Mouse (Mus musculus) intestine, embryonic 16.5 days (tissue): ENCODE data around the gene Lpin2. TPM values are rescaled to one million over a fixed set of nuclear protein-coding genes. Genes with fewer than 3 reads are reported as not detected.

Source experiments
- ATAC-seq: fragments of 200-750 bp; cut with Nextera tagmentation; 2 replicates; pipeline ENCODE4 v1.8.0; 2017; ENCODE audit warnings: moderate TSS enrichment, moderate library complexity
- H3K27ac ChIP-seq: fragments of 300-500 bp; sonication (generic); 2 replicates; pipeline ENCODE4 v1.5.1; 2014; ENCODE audit warnings: mild to moderate bottlenecking, low read length
- H3K27me3 ChIP-seq: fragments of 300-500 bp; sonication (generic); replicated peaks from 2 replicates; pipeline ENCODE4 v1.6.1; 2014; ENCODE audit warnings: low read length, control low read depth, mixed read lengths; ENCODE audit not compliant: control insufficient read depth, insufficient read depth
- H3K36me3 ChIP-seq: fragments of 300-500 bp; sonication (generic); 2 replicates; pipeline ENCODE4 v1.6.1; 2014; ENCODE audit warnings: low read length, control low read depth; ENCODE audit not compliant: control insufficient read depth, insufficient read depth
- H3K4me1 ChIP-seq: fragments of 300-500 bp; sonication (generic); 2 replicates; pipeline ENCODE4 v1.6.1; 2014; ENCODE audit warnings: low read length, control low read depth, mixed read lengths; ENCODE audit not compliant: control insufficient read depth, insufficient read depth
- H3K4me2 ChIP-seq: fragments of 300-500 bp; sonication (generic); 2 replicates; pipeline ENCODE4 v1.6.1; 2014; ENCODE audit warnings: low read depth, low read length, control low read depth
- H3K4me3 ChIP-seq: fragments of 300-500 bp; sonication (generic); 2 replicates; pipeline ENCODE4 v1.5.1; 2014; ENCODE audit warnings: mild to moderate bottlenecking, low read length
- H3K9ac ChIP-seq: fragments of 300-500 bp; sonication (generic); 2 replicates; pipeline ENCODE4 v1.6.1; 2014; ENCODE audit warnings: low read depth, low read length
- H3K9me3 ChIP-seq: fragments of 300-500 bp; sonication (generic); 2 replicates; pipeline ENCODE4 v1.6.1; 2016; ENCODE audit warnings: low read length, control low read depth; ENCODE audit not compliant: control insufficient read depth
- WGBS: fragments of 180-500 bp; shearing (Covaris S2); extraction: QIAGEN DNeasy Blood & Tissue Kit; methylation state at CpG from one replicate; pipeline ENCODE4 v1.1.7; 2014; 5-methylcytosine and 5-hydroxymethylcytosine counted together
- polyA plus RNA-seq: library from polyadenylated mRNA; unstranded; fragments of >200 nt; fragmentation: Nextera tagmentation; extraction: Ambion mirVana; gene quantifications from 2 replicates; pipeline ENCODE4 v1.2.1, GENCODE M21; 2015

Gene Lpin2
- polyA plus RNA-seq, 1 experiment from 2014 or later: 22.7 TPM

DNA sequence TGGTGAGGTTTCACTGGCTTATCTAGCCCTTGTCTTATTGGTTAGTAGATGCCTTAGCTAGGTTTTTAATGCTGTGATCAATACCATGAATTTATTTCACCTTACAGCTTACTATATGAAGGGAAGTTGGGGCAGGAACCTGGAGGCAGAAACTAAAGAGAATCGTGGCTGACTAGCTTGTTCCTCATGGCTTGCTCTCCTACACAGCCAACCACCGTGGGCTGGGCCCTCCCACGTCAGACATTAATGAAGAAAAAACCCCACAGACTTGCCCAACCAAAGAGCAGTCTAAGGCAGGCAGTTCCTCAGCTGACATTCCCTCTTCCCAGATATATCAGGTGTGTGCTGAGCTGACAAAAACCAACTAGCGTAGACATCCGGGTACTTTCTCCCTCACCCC, 41.3 kb downstream of the Lpin2 start:
- no peak for ATAC-seq
- 80% methylated on average over 5 of the region's 5 CpGs for WGBS
- Histone ChIP-seq H3K27me3 (no peaks in the 10 kb centered on the region), H3K4me2 (no peak overlapping the region), H3K4me3 (no peak overlapping the region), H3K4me1 (no peaks in the 10 kb centered on the region), H3K9ac (no peak overlapping the region), H3K27ac (no peak overlapping the region), H3K9me3 (no peaks in the 10 kb centered on the region), H3K36me3 (no peaks in the 10 kb centered on the region)

GRCm38 (mm10) chr17:71224521-71224920, 42.2 kb downstream of the Lpin2 start:
- Histone ChIP-seq H3K4me3 (no peak overlapping the region), H3K4me2 (no peak overlapping the region), H3K4me1 (no peaks in the 10 kb centered on the region), H3K9ac (no peak overlapping the region), H3K9me3 (no peaks in the 10 kb centered on the region), H3K27ac (no peak overlapping the region), H3K27me3 (no peaks in the 10 kb centered on the region), H3K36me3 (no peaks in the 10 kb centered on the region)
- no peak for ATAC-seq
- WGBS: 63% methylated on average over 2 of the region's 2 CpGs

- no peaks in the 10 kb centered on the region for H3K36me3 ChIP-seq
- no peak overlapping the region for H3K9ac ChIP-seq
- no peak overlapping the region for H3K27ac ChIP-seq
- 42% methylated on average over 5 of the region's 5 CpGs for WGBS
- H3K27me3 ChIP-seq: no peaks in the 10 kb centered on the region
- H3K4me2 ChIP-seq: no peak overlapping the region
- no peak for ATAC-seq
- no peaks in the 10 kb centered on the region for H3K4me1 ChIP-seq
- H3K4me3 ChIP-seq: no peak overlapping the region
- H3K9me3 ChIP-seq: no peaks in the 10 kb centered on the region
These were observed 42.7 kb downstream of the Lpin2 start for GRCm38 (mm10) chr17:71225091-71225490.

DNA sequence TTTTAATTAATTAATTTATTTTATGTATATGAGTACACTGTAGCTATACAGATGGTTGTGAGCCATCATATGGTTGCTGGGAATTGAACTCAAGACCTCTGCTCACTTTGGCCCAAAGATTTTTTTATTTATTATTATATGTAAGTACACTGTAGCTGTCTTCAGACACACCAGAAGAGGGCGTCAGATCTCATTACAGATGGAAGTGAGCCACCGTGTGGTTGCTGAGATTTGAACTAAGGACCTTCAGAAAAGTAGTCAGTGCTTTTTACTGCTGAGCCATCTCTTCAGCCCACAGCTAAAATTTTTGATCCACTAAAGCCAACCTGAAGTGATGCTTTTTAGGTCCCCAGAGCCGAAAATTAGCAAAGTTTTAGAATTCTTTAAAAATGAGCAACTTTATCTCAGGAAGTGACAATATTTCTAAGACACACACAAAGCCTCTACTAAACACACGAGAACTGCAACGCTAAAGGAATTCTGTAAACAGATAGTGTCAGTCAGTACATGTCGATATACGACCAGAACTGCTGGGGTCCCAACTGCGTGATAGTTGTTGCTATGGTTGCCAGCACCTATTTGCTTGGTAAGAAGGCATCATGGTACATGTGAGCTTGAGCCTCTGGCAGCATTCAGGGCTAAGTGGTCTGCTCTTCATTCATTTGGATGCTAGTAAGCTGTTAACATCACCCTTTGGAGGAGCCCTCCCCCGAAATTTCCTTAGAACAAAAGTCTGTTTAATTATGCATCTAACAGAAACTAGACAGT, 45.0 kb downstream of the Lpin2 start:
- peaks cover 4% of the 10 kb centered on the region; the same call in 1 of the 2 replicates for H3K36me3 ChIP-seq
- 86% methylated on average over 9 of the region's 9 CpGs for WGBS
- H3K4me1 ChIP-seq: no peaks in the 10 kb centered on the region
- H3K27ac ChIP-seq: no peak overlapping the region
- no peaks in the 10 kb centered on the region for H3K27me3 ChIP-seq
- no peak overlapping the region for H3K4me3 ChIP-seq
- H3K4me2 ChIP-seq: no peak overlapping the region
- H3K9ac ChIP-seq: no peak overlapping the region
- no peak for ATAC-seq
- H3K9me3 ChIP-seq: no peaks in the 10 kb centered on the region

DNA sequence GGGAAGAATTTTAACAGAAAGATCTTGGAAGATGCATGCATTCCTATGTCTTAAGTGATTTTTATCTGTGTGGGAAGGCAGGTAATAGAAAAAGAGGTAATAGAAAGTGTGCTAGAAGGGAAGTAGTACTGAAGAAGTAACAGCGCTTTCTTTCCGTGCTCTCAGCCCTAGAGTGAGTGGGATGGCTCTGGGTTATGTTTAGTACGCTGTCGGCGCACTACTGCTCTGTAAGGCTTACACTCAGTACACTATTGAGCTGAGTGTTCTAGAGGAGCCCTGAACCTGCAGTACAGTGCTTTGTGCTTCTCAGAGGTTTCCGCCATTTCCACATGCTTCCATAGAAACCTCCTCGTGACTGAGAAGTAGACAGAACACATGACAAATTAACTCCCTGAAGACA, 46.3 kb downstream of the Lpin2 start:
- no peak for ATAC-seq
- WGBS: 77% methylated on average over 7 of the region's 7 CpGs
- Histone ChIP-seq H3K4me3 (no peak overlapping the region), H3K36me3 (peaks cover 4% of the 10 kb centered on the region; the same call in 1 of the 2 replicates), H3K4me2 (no peak overlapping the region), H3K4me1 (no peaks in the 10 kb centered on the region), H3K9ac (no peak overlapping the region), H3K9me3 (no peaks in the 10 kb centered on the region), H3K27ac (no peak overlapping the region), H3K27me3 (no peaks in the 10 kb centered on the region)

DNA sequence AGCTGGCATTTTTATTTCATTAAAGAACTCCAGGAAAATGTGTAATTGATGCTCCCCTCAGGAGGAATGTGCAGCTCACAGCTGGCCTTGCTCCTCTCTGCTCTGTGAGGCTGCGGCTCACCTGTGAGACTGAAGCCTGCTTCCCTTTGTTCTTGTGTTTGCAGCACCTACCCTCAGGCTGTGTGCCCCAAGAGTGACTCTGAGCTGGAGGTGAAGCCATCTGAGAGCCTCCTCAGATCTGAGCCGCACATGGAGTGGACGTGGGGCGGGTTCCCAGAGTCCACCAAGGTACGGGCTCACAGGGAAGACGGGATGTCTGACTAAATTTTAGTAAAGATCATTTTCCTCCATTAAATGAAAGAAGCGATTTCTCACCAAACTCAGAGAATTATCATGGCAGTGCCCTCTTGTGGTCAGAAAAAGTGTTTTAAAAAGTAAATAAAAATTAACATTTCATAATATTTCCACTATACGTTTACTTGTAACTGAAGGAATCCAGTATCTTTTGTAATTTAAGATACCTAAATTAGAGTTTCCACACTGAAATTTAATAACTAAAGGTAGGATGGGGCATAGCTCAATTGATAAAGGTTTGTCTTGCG, 47.8 kb downstream of the Lpin2 start:
- H3K4me2 ChIP-seq: no peak overlapping the region
- H3K4me3 ChIP-seq: no peak overlapping the region
- peaks cover 4% of the 10 kb centered on the region; the same call in 1 of the 2 replicates for H3K36me3 ChIP-seq
- no peak for ATAC-seq
- H3K9me3 ChIP-seq: no peaks in the 10 kb centered on the region
- no peaks in the 10 kb centered on the region for H3K4me1 ChIP-seq
- WGBS: 72% methylated on average over 9 of the region's 9 CpGs
- H3K27me3 ChIP-seq: no peaks in the 10 kb centered on the region
- no peak overlapping the region for H3K27ac ChIP-seq
- no peak overlapping the region for H3K9ac ChIP-seq

DNA sequence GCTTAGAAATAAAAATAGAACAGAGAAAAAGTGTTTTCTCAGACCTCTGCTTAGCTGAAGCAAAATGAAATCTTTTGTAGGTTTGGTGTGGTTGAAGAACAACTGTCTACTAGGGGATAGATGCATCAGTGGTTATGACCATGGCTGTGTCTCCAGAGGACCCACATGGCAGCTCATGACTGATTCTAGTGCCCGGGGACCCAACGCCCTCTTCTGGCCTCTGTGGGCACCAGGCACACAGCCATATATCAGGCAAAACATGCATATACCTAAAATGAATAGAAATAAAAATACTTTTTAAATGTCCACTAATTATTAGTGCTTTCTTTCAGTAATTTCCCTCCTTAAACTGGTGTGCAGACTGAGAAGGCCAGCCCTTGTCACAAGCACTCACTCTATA, 49.6 kb downstream of the Lpin2 start:
- Histone ChIP-seq H3K9me3 (no peaks in the 10 kb centered on the region), H3K27ac (no peak overlapping the region), H3K4me1 (no peaks in the 10 kb centered on the region), H3K4me2 (no peak overlapping the region), H3K36me3 (peaks cover 4% of the 10 kb centered on the region; the same call in 1 of the 2 replicates), H3K4me3 (no peak overlapping the region), H3K9ac (no peak overlapping the region), H3K27me3 (no peaks in the 10 kb centered on the region)
- 90% methylated on average over 2 of the region's 2 CpGs for WGBS
- no peak for ATAC-seq

GRCm38 (mm10) chr17:71233210-71233609, 50.9 kb downstream of the Lpin2 start:
- H3K27ac ChIP-seq: no peak overlapping the region
- no peaks in the 10 kb centered on the region for H3K27me3 ChIP-seq
- no peak overlapping the region for H3K9ac ChIP-seq
- H3K36me3 ChIP-seq: peaks cover 7% of the 10 kb centered on the region; the same call in 1 of the 2 replicates
- ATAC-seq: no peak
- no peaks in the 10 kb centered on the region for H3K4me1 ChIP-seq
- H3K4me3 ChIP-seq: no peak overlapping the region
- H3K9me3 ChIP-seq: no peaks in the 10 kb centered on the region
- WGBS: 96% methylated on average over 4 of the region's 4 CpGs
- H3K4me2 ChIP-seq: no peak overlapping the region

DNA sequence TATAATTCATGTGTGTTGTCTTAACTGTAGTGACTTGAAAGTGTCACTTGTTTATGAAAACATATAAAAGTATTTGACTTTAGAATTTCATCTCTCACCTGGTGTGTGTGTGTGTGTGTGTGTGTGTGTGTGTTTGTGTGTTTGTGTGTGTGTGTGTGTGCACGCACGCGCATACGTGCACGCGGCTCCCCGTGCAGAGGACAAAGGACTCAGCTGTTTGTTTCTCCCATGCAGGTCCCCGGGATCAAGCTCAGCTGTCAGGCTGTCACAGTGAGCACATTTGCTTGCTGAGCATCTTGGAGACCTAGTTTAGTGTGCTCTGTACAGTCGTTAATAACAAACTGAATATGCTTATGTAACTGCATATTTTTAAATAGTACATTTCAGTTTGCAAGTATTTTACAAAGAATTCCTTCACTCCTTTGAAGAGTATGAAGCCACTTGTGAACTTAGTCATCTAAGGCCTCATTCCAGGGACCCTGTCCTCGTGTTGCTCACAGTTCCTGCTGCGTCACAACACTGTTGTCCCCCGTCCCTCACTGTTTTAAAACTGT, 51.8 kb downstream of the Lpin2 start:
- H3K27me3 ChIP-seq: no peaks in the 10 kb centered on the region
- 91% methylated on average over 12 of the region's 12 CpGs for WGBS
- H3K9me3 ChIP-seq: no peaks in the 10 kb centered on the region
- H3K4me2 ChIP-seq: no peak overlapping the region
- no peak for ATAC-seq
- H3K27ac ChIP-seq: no peak overlapping the region
- H3K36me3 ChIP-seq: peaks cover 10% of the 10 kb centered on the region; the same call in 1 of the 2 replicates
- H3K9ac ChIP-seq: no peak overlapping the region
- H3K4me1 ChIP-seq: no peaks in the 10 kb centered on the region
- H3K4me3 ChIP-seq: no peak overlapping the region
